Mouse (Mus musculus): ENCODE measurements at regions not wholly inside any gene's neighbourhood (a gene's known extent, or its start where the extent isn't known, plus 50 kb on each side); places are given as distances from the start of the nearest gene placed in this dataset.

DNA sequence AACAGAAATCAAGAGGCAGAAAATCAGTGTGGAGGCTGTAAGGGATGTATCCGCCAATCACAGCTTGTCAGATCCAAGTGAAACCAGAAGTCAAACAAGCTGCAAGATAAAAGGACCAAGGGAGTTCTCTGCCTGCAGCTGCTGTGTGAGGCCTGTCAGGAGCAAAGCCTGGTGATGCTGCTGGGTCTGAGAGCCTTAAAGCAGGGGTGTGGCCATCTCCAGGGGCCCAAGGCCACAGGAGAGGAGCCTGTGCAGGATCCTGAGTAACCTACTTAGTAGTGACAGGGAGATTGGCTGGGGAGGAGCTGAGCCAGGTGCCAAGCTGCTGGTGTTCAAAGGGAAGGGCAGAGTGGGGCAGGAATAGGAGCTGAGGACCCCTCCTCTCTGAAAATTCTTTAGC, 418.8 kb downstream of the Matn1 start:
- in situ Hi-C loops (cut with MboI, MseI), result no loop called here

GRCm38 (mm10) chr4:131364671-131365252, 420.6 kb downstream of the Matn1 start:
- in situ Hi-C loops (cut with MboI, MseI), result no loop called here

DNA sequence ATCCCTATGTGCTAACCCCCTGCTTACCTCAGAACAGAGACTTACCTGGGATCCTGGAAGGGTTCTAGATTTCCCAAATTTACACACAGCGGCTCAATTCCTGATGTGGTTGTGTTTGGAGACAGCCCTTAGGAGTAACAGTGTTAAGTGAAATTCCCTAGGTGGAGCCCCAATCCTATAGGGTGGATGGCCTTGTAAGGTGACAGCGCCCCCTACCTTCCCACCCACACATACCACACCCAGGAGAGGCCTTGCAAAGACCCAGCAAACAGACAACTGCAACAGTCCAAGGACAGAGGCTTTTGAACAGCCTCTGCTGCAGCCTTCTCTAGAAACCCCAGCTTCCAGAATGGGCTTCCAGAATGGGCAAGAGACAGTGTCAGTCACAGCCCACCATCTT, 421.8 kb downstream of the Matn1 start:
- in situ Hi-C loops (cut with MboI, MseI), result no loop called here

DNA sequence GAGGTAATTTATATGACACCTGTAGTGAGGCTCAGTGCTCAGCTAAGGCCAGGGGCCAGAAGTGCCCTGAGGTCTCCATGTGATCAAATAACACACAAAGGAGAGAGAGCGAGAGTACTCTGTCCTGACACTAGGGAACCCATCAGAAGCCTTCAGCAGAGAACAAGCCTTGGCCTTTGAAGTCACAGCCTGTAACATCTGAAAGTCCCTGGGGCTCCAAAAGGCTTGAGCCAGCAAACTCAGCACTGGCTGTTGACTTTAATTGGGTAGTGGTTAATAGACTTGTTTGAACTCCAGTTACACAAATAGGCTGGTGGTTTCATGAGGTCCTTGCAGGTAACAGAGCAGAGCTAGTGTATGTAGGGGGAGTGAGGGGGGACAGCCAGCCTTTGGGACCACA, 422.5 kb downstream of the Matn1 start:
- in situ Hi-C loops (cut with MboI, MseI), result no loop called here

GRCm38 (mm10) chr4:131372517-131372916, 428.3 kb downstream of the Matn1 start:
- in situ Hi-C loops (cut with MboI, MseI), result no loop called here

DNA sequence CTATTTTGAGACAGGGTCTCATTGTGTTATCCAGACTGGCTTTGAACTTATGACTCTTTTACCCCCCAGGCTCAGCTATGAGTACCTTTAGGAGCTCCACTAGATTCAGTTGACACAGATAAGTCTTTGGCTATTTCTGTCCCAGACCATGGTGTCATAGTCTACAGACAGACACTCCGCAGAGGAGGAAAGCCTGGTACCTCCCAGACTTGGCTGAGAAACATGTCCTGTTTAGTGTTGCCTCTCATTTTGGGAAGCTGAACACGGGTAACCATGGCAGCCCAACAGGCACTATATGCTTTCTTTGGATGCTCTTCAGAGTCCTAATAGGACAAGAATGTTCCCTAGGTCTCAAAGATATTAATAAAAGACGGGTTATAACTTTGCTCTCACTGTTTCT, 429.0 kb downstream of the Matn1 start:
- in situ Hi-C loops (cut with MboI, MseI), result no loop called here

- in situ Hi-C loops (cut with MboI, MseI), result no loop called here
These were observed 430.5 kb downstream of the Matn1 start for GRCm38 (mm10) chr4:131374527-131375290.

DNA sequence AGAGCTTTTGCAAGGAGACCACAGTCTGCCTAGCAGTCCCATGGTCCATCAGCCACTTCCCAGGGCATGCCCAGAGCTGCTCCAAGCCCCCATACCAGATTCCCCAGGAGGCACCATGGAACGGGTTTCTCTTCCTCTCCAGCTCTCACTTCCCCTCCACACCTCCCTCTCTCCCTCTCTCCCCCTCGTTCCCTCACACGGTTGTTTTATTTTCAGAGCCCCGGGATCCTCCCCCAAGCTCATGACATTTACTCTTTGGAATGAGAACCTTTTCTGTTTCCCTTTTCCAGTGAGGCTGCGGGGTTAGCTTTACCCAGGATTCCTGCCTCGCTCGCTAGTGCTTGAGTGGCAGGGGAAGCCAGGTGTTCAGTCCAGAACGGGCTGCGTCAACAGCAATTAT, 436.9 kb downstream of the Matn1 start:
- in situ Hi-C loops (cut with MboI, MseI), result no loop called here

GRCm38 (mm10) chr4:131381529-131381928, 437.3 kb downstream of the Matn1 start:
- in situ Hi-C loops (cut with MboI, MseI), result no loop called here

DNA sequence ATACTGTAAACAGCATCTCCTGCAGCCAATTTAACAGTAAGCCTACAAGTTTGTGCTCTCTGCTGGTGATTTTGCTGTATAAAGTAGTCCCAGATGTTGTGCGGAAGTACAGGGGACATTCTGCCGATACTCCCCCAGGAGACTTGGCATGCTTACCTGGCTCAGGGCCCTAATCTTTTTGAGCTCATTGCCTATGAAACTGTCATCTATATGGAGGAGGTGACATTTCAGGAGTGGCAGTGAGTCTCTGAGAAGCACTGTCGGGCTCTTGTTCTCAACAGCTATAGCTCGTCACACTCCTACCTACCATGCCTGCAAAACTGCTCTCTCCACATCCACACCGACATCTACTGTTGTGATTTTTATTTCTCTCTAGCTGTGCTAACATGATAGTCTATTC, 439.7 kb downstream of the Matn1 start:
- in situ Hi-C loops (cut with MboI, MseI), result no loop called here

GRCm38 (mm10) chr4:131386961-131387360, 442.8 kb downstream of the Matn1 start:
- in situ Hi-C loops (cut with MboI, MseI), result no loop called here

DNA sequence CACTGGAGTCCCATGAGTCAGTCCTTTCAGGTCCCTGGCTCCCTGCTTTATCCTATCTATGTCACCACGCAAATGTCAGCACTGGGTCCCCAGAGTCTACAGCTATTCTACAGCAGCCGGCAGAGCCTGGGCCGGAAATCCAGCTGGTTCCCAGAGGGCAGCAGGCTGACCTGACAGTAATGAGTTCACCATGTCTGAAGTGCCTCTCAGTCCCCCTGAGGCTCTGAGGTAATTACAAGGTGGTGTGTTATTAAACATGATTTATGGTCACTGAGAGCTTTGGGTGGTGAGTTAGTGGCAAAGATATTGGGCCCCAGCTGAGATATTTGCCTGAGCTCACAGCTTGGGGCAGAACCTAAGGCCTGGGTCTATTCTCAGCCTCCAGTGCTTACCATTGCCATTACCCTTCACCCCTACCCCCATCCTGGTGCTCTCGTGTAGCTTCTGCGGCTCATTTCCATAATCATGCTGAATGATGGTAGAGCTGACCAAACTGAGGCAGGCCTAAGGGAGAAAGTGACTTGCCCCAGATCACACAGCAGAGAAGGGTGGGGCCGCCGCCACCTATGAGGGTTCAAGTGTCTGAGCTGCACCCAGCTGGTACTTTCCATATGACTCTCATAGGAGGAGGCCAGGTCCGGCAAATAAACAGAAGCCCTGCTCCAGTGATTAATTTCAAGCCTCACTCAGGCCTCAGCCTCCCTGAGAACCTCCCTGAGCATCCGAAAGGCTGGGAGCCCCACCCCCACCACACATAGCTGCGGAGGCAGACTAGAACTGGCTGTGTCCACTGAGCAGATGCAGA, 446.8 kb downstream of the Ptpru start:
- in situ Hi-C loops (cut with MboI, MseI), result no loop called here

DNA sequence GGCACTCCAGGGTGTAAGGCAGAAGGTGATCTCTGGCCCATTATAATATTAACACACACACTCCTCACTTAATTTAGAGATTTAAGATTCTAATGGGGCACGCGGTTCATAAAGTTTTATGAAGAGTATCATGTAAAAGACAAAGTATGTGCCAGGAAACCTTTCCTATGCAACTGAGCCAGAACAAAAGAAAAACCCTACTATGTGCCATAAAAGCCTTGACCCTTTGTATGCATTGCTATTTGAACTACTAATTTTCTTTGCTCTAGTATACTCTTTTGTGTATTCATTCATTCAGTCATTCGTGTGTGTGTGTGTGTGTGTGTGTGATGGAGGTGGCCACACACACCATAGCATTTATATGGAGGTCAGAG, 446.2 kb downstream of the Ptpru start:
- in situ Hi-C loops (cut with MboI, MseI), result no loop called here

DNA sequence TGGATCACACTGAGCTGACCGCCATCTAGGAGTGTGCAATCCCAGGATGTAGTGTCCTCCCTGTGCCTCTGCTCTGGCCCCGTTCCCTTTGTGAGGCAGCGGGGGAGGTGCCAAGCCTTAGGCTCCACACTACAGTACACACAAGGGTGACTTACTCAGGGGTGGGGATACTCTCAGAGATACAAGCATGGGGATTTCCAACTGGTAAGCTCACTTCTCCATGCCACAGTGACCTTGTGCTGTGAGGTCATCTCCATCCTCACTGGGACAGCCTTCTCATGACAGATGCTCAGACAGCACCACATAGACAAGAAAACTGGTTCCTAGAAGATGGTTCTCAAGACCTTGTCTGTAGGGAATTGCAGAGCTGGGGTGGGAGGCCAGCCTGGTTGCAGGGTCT, 445.6 kb downstream of the Ptpru start:
- in situ Hi-C loops (cut with MboI, MseI), result no loop called here

DNA sequence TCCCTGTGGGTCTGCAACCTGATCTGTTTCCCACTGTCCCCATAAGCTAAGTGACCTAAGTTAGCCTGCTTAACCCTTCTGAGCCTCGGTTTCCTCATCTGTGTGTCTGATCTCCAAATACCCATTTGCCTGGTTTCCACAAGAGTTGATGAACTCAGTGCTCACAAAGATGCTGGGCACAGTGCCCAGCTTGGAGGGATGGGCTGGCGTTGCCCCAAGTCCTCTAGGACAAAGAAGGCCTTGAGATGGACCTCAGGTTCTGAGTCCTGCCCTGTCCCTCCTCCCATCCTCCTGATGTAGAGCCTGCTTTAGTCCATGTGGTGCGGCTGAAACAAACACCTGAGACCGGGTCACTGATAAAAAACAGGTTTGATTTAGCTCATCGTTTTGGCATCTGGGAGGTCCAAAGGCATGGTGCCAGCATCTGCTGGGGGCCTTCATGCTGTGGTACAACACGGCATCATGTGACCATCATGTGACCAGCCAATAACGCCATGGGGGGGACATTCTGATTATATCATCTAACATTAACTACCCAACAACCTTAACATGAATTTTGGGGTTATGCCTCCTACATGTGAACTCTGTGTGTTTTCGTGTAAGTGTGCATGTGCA, 441.8 kb downstream of the Ptpru start:
- in situ Hi-C loops (cut with MboI, MseI), result no loop called here

GRCm38 (mm10) chr4:131397161-131397560, 440.9 kb downstream of the Ptpru start:
- in situ Hi-C loops (cut with MboI, MseI), result no loop called here

GRCm38 (mm10) chr4:131400756-131401155, 437.3 kb downstream of the Ptpru start:
- in situ Hi-C loops (cut with MboI, MseI), result no loop called here

DNA sequence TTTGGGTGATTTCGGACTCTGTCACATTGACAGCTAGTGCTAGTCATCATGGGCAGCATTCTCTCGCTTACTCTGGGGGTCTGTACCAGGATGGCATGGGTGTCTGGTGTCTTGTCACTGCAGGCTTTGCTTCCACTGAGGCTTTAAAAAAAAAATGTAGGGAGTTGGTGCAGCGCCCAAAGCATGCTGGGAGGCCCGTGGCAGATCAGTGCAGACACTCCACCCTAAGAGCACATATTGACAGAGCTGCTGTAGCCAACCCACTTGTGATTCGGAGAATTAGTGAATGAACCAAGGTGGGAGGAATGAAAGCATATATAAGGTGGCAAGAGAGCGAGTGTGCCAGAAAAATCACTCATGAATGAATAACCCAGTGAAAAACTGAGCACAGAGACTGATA, 436.8 kb downstream of the Ptpru start:
- in situ Hi-C loops (cut with MboI, MseI), result no loop called here

GRCm38 (mm10) chr4:131405376-131406017, 432.6 kb downstream of the Ptpru start:
- in situ Hi-C loops (cut with MboI, MseI), result no loop called here

GRCm38 (mm10) chr4:131407464-131407863, 430.6 kb downstream of the Ptpru start:
- in situ Hi-C loops (cut with MboI, MseI), result no loop called here

GRCm38 (mm10) chr4:131408644-131409043, 429.4 kb downstream of the Ptpru start:
- in situ Hi-C loops (cut with MboI, MseI), result no loop called here

DNA sequence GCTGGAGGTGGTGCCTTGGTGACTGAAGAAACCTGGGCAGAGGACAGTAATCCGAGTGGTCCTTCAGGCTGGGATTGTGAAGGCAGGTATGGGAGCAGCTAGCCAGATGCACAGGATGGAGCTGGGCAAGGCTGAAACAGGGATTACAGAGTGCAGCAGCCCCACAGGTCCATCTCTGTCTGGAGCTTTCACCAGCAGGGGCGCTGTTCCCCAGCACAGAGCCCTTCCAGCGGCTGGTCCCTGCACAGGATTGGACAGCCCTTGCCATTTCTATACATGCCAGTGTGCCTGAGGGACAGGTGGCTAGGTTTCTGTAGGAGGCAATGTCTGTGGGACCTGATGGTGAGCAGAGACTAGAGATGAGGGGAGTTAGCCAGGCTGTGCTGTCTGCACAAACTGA, 428.3 kb downstream of the Ptpru start:
- in situ Hi-C loops (cut with MboI, MseI), result no loop called here

Data from T-helper 1 cell (primary cell).